ENCODE assay signal across 8 mouse cellular contexts in the genomic region with DNA sequence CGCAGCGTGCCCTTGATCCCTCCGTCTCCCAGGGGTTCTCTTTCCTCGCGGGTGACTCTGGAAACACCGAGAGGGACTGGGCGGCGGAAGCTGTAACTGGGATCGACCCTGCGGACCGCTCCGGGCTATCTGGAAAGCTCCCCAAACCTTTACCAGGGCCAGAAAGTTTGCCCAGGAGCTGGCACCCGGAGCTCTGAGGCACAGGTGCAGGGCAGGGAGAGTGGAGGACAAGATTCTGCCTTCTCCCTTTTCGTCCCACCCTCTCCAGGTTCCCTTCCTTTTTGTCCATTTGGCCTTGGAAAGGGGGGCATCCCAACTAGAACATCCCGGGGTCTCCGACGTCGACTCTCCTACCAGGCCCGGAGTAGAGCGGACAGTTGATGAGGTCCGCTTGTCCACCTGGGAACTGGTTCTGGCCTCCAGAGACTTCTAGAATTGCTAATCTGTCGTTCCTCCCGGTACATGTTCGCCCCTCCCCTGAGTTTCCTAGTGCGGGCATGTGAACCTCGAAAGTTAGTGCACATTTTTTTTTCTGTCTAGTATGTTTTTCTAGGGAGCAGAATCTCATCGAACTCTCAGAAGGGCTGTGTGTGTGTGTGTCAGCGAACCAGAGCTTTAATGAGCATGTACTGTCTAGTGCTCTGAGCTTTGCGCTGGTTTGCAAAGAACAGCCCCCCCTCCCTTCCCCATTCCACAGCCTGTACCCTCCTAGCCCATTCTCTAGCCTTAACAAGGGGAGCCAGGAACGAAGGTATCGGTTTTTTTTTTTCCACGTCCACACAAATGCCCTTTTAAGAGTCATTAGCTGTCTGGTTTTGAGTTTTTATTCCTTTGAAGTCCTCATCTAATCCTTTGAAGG. TPM values are rescaled to one million over a fixed set of nuclear protein-coding genes. Genes with fewer than 3 reads are reported as not detected.
A peak's percentile ranks its signal among the peaks of the same experiment; 100 is the strongest.
DNase-seq lines count a peak whose midpoint lies in the region; ATAC-seq and TF ChIP-seq lines count a peak whose summit lies in the region.

No protein-coding gene starts in this region.

- WGBS in spleen, adult 2 months, result 4% methylated on average over 32 of the region's 32 CpGs
- whole genome bisulfite sequencing in forebrain, embryonic 12.5 days, result under 1% methylated on average over 25 of the region's 32 CpGs
- WGBS in intestine, embryonic 14.5 days, result 1% methylated on average over 32 of the region's 32 CpGs
- WGBS in midbrain, embryonic 12.5 days, result 1% methylated on average over 32 of the region's 32 CpGs

- no peak for TF ChIP-seq CTCF in spleen, adult 2 months (IDR thresholded peaks at IDR 0.05; ENCODE audit: extremely low read depth, insufficient read depth, insufficient read length, insufficient replicate concordance)

- H3K36me3 ChIP-seq in spleen, adult 2 months (ENCODE audit: control insufficient read depth, insufficient read depth, low read length), result peaks cover 5% of the 10 kb centered on the region; the same call in 1 of the 2 replicates
- no peaks in the 10 kb centered on the region for H3K36me3 ChIP-seq in forebrain, embryonic 12.5 days (replicated peaks)
- H3K36me3 ChIP-seq in intestine, embryonic 14.5 days (ENCODE audit: control insufficient read depth, insufficient read depth, low read length), result no peaks in the 10 kb centered on the region
- no peaks in the 10 kb centered on the region for H3K36me3 ChIP-seq in midbrain, embryonic 12.5 days

- peak overlapping the region; percentile 84 for H3K4me3 ChIP-seq in spleen, adult 2 months (ENCODE audit: extremely low read depth, insufficient read depth, insufficient read length)
- H3K4me3 ChIP-seq in forebrain, embryonic 12.5 days (replicated peaks), result peak overlapping the region; percentile 80
- H3K4me3 ChIP-seq in intestine, embryonic 14.5 days (ENCODE audit: low read depth, low read length), result peak overlapping the region; percentile 67
- H3K4me3 ChIP-seq in midbrain, embryonic 12.5 days, result peak overlapping the region; percentile 80

- H3K9me3 ChIP-seq in forebrain, embryonic 12.5 days, result no peaks in the 10 kb centered on the region
- no peaks in the 10 kb centered on the region for H3K9me3 ChIP-seq in intestine, embryonic 14.5 days (ENCODE audit: control insufficient read depth, low read length)
- H3K9me3 ChIP-seq in midbrain, embryonic 12.5 days, result no peaks in the 10 kb centered on the region

- no peaks in the 10 kb centered on the region for H3K4me1 ChIP-seq in spleen, adult 2 months (ENCODE audit: control insufficient read depth, insufficient read depth, insufficient read length)
- peaks cover 14% of the 10 kb centered on the region for H3K4me1 ChIP-seq in forebrain, embryonic 12.5 days
- H3K4me1 ChIP-seq in intestine, embryonic 14.5 days (replicated peaks; ENCODE audit: control insufficient read depth, insufficient read depth, low read length), result peaks cover 6% of the 10 kb centered on the region; the same call in 1 of the 2 replicates
- H3K4me1 ChIP-seq in midbrain, embryonic 12.5 days, result peaks cover 16% of the 10 kb centered on the region

- ATAC-seq in forebrain, embryonic 12.5 days (ENCODE audit: low FRiP score), result no peak
- ATAC-seq in intestine, embryonic 14.5 days (replicated peaks; ENCODE audit: low FRiP score, low TSS enrichment, low read depth), result no peak
- peak; percentile 16; the same call in 1 of the 2 replicates for ATAC-seq in midbrain, embryonic 12.5 days (ENCODE audit: low FRiP score, low read depth)

- H3K9ac ChIP-seq in forebrain, embryonic 12.5 days, result peak overlapping the region; percentile 86
- peak overlapping the region; percentile 53 for H3K9ac ChIP-seq in intestine, embryonic 14.5 days (ENCODE audit: low read length)
- H3K9ac ChIP-seq in midbrain, embryonic 12.5 days (replicated peaks), result peak overlapping the region; percentile 83

- H3K27ac ChIP-seq in spleen, adult 2 months (ENCODE audit: insufficient read depth, low read length), result peak overlapping the region; percentile 88
- H3K27ac ChIP-seq in forebrain, embryonic 12.5 days, result peak overlapping the region; percentile 84
- H3K27ac ChIP-seq in intestine, embryonic 14.5 days (ENCODE audit: low read depth), result no peak overlapping the region
- H3K27ac ChIP-seq in midbrain, embryonic 12.5 days (replicated peaks), result peak overlapping the region; percentile 89

- TF ChIP-seq POLR2A in spleen, adult 2 months (IDR thresholded peaks at IDR 0.05; ENCODE audit: low read depth, low read length), result no peak

- no peak for DNase-seq in spleen, adult 2 months (ENCODE audit: low read depth in 1 of 2, low spot score in 2 of 2)
- no peak for DNase-seq in spleen, adult 12 weeks (ENCODE audit: low spot score)
- peak; percentile 65 for DNase-seq in intestine, embryonic 14.5 days (ENCODE audit: low spot score)
- DNase-seq in left cerebral cortex, adult 8-10 months (ENCODE audit: low spot score in 2 of 2), result no peak
- no peak for DNase-seq in urinary bladder, adult 2 months (ENCODE audit: low spot score)
- DNase-seq in layer of hippocampus, postnatal 36 days, result no peak

- H3K4me2 ChIP-seq in forebrain, embryonic 12.5 days, result peak overlapping the region; percentile 92
- peak overlapping the region; percentile 95 for H3K4me2 ChIP-seq in intestine, embryonic 14.5 days (ENCODE audit: low read length)
- peak overlapping the region; percentile 95 for H3K4me2 ChIP-seq in midbrain, embryonic 12.5 days (replicated peaks)

- H3K27me3 ChIP-seq in spleen, adult 2 months (ENCODE audit: control insufficient read depth, insufficient read depth, low read length), result no peaks in the 10 kb centered on the region
- peaks cover 39% of the 10 kb centered on the region for H3K27me3 ChIP-seq in forebrain, embryonic 12.5 days
- H3K27me3 ChIP-seq in intestine, embryonic 14.5 days (replicated peaks; ENCODE audit: control insufficient read depth, insufficient read depth, low read length), result peaks cover 52% of the 10 kb centered on the region
- H3K27me3 ChIP-seq in midbrain, embryonic 12.5 days, result peaks cover 41% of the 10 kb centered on the region

RNA-seq across cellular contexts. Expression of a gene that starts 13.2 kb away (rescaled TPM):
- polyA plus RNA-seq in spleen, adult 2 months (2012; rRNA removed), result 91.1 and 97.7 TPM in 2 replicates
- 29.1 and 39.5 TPM in 2 replicates for polyA plus RNA-seq in forebrain, embryonic 12.5 days (2016; fragmentation: Nextera tagmentation; extraction: Ambion mirVana)
- 16.3 and 17.6 TPM in 2 replicates for polyA plus RNA-seq in intestine, embryonic 14.5 days (2014; fragmentation: Nextera tagmentation; extraction: Ambion mirVana)
- 28.5 and 29.8 TPM in 2 replicates for polyA plus RNA-seq in midbrain, embryonic 12.5 days (2016; fragmentation: Nextera tagmentation; extraction: Ambion mirVana)
- total RNA-seq in left cerebral cortex, adult 8-10 months (2022), result 10 to 100 TPM; 24.3 to 28.5 (median 27.2) TPM
- polyA plus RNA-seq in urinary bladder, adult 2 months (2012; rRNA removed), result 36.3 and 37.0 TPM in 2 replicates
- total RNA-seq in layer of hippocampus, postnatal 36 days (2021), result 10 to 100 TPM; 20.0 TPM

RNA-seq across cellular contexts. Expression of a gene that starts 56.5 kb away (rescaled TPM):
- 9.5 and 9.6 TPM in 2 replicates for polyA plus RNA-seq in spleen, adult 2 months (2012; rRNA removed)
- polyA plus RNA-seq in forebrain, embryonic 12.5 days (2016; fragmentation: Nextera tagmentation; extraction: Ambion mirVana), result 56.3 and 62.9 TPM in 2 replicates
- polyA plus RNA-seq in intestine, embryonic 14.5 days (2014; fragmentation: Nextera tagmentation; extraction: Ambion mirVana), result 49.6 and 53.4 TPM in 2 replicates
- 58.8 and 60.8 TPM in 2 replicates for polyA plus RNA-seq in midbrain, embryonic 12.5 days (2016; fragmentation: Nextera tagmentation; extraction: Ambion mirVana)
- total RNA-seq in left cerebral cortex, adult 8-10 months (2022), result 10 to 100 TPM; 56.7 to 61.0 (median 58.2) TPM
- polyA plus RNA-seq in urinary bladder, adult 2 months (2012; rRNA removed), result 51.2 and 54.3 TPM in 2 replicates
- total RNA-seq in layer of hippocampus, postnatal 36 days (2021), result 10 to 100 TPM; 48.7 to 49.2 TPM

RNA-seq across cellular contexts. Expression of a gene that starts 57.1 kb away (rescaled TPM):
- polyA plus RNA-seq in spleen, adult 2 months (2012; rRNA removed), result not detected in 2 replicates
- 2.4 and 2.7 TPM in 2 replicates for polyA plus RNA-seq in forebrain, embryonic 12.5 days (2016; fragmentation: Nextera tagmentation; extraction: Ambion mirVana)
- polyA plus RNA-seq in intestine, embryonic 14.5 days (2014; fragmentation: Nextera tagmentation; extraction: Ambion mirVana), result 1.9 and 2.1 TPM in 2 replicates
- 2.0 and 2.6 TPM in 2 replicates for polyA plus RNA-seq in midbrain, embryonic 12.5 days (2016; fragmentation: Nextera tagmentation; extraction: Ambion mirVana)
- under 1 TPM in 1 of 4 experiments, not detected in 3; 0.76 TPM for total RNA-seq in left cerebral cortex, adult 8-10 months (2022)
- 0.41 TPM in 1 of 2 replicates, not detected in the other for polyA plus RNA-seq in urinary bladder, adult 2 months (2012; rRNA removed)
- not detected for total RNA-seq in layer of hippocampus, postnatal 36 days (2021)
